Mouse (Mus musculus): ENCODE data around the gene Gcgr. TPM values are rescaled to one million over a fixed set of nuclear protein-coding genes. Genes with fewer than 3 reads are reported as not detected.

Gene Gcgr
- total and polyA plus RNA-seq, 3 experiments: 0.09 to 0.20 (median 0.13) TPM

- dilution Hi-C loops (cut with MboI; ENCODE audit: extremely low pct_ligation_motif_present, extremely low pct_unique_long_range_greater_than_20kb, low sequenced_read_pairs) (no loop called here), in situ Hi-C loops (cut with MboI; ENCODE audit: low pct_ligation_motif_present, low pct_unique_long_range_greater_than_20kb, low sequenced_read_pairs) (no loop called here)
- Histone ChIP-seq H3K4me2 (ENCODE audit: insufficient read depth, low read depth, poor library complexity, severe bottlenecking) (no peak overlapping the region), H3K27me3 (replicated peaks) (peaks cover 27% of the 10 kb centered on the region), H3K79me2 (replicated peaks; ENCODE audit: control insufficient read depth, extremely low read depth, insufficient read depth, poor library complexity, severe bottlenecking) (no peaks in the 10 kb centered on the region), H3K4me1 (ENCODE audit: control insufficient read depth in 1 of 2, insufficient read depth in 2 of 2) (peaks cover 0 to 14% of the 10 kb centered on the region in 2 experiments; a peak in 2 of 4 replicates), H3K4me3 (replicated peaks in 1 of 3; ENCODE audit: low read depth in 2 of 3, low read length in 2 of 3, poor library complexity in 1 of 3) (no peak overlapping the region), H3K9me3 (replicated peaks; ENCODE audit: low read length) (peaks cover 13% of the 10 kb centered on the region), H3K36me3 (replicated peaks in 1 of 2; ENCODE audit: control insufficient read depth in 1 of 2, insufficient read depth in 1 of 2, low read length in 1 of 2) (no peaks in the 10 kb centered on the region), H3K9ac (ENCODE audit: insufficient read depth, low read depth) (no peak overlapping the region), H3K27ac (ENCODE audit: insufficient read depth, low read depth) (no peak overlapping the region)
- DNase-seq (ENCODE audit: extremely low read depth): no peak
- no peak for TF ChIP-seq JUND (conservative IDR thresholded peaks at IDR 0.05; ENCODE audit: low read depth, low read length)
- no peak for TF ChIP-seq HCFC1 (IDR thresholded peaks at IDR 0.05; ENCODE audit: low read depth, low read length)
- TF ChIP-seq JUN (IDR thresholded peaks at IDR 0.05; ENCODE audit: insufficient read depth, low read depth, low read length): no peak
- TF ChIP-seq RAD21 (IDR thresholded peaks at IDR 0.05; ENCODE audit: low read depth, low read length): no peak
Measured at GRCm38 (mm10) chr11:120528903-120529302, 1.6 kb upstream of the Gcgr start.

GRCm38 (mm10) chr11:120531646-120532045 lies 1.1 kb downstream of the Gcgr start:
- Histone ChIP-seq H3K36me3 (replicated peaks in 1 of 2; ENCODE audit: control insufficient read depth in 1 of 2, insufficient read depth in 1 of 2, low read length in 1 of 2) (no peaks in the 10 kb centered on the region), H3K4me2 (ENCODE audit: insufficient read depth, low read depth, poor library complexity, severe bottlenecking) (no peak overlapping the region), H3K4me1 (ENCODE audit: control insufficient read depth in 1 of 2, insufficient read depth in 2 of 2) (peaks cover 10 to 28% of the 10 kb centered on the region in 2 experiments), H3K27me3 (replicated peaks) (peaks cover 40% of the 10 kb centered on the region), H3K4me3 (replicated peaks in 1 of 3; ENCODE audit: low read depth in 2 of 3, low read length in 2 of 3, poor library complexity in 1 of 3) (no peak overlapping the region), H3K9ac (ENCODE audit: insufficient read depth, low read depth) (no peak overlapping the region), H3K79me2 (replicated peaks; ENCODE audit: control insufficient read depth, extremely low read depth, insufficient read depth, poor library complexity, severe bottlenecking) (no peaks in the 10 kb centered on the region), H3K9me3 (replicated peaks; ENCODE audit: low read length) (peaks cover 9% of the 10 kb centered on the region), H3K27ac (ENCODE audit: insufficient read depth, low read depth) (no peak overlapping the region)
- no peak for DNase-seq (ENCODE audit: extremely low read depth)
- dilution Hi-C loops (cut with MboI; ENCODE audit: extremely low pct_ligation_motif_present, extremely low pct_unique_long_range_greater_than_20kb, low sequenced_read_pairs) (no loop called here), in situ Hi-C loops (cut with MboI; ENCODE audit: low pct_ligation_motif_present, low pct_unique_long_range_greater_than_20kb, low sequenced_read_pairs) (no loop called here)
- TF ChIP-seq KAT2A (IDR thresholded peaks at IDR 0.05; ENCODE audit: insufficient replicate concordance, low read length): no peak

- TF ChIP-seq ZMIZ1 (IDR thresholded peaks at IDR 0.05; ENCODE audit: low read depth, low read length): no peak
- TF ChIP-seq MEF2A (IDR thresholded peaks at IDR 0.05; ENCODE audit: borderline replicate concordance, low read depth, low read length): no peak
- no peak for TF ChIP-seq KAT2A (IDR thresholded peaks at IDR 0.05; ENCODE audit: insufficient replicate concordance, low read length)
- no peak for TF ChIP-seq CHD2 (IDR thresholded peaks at IDR 0.05; ENCODE audit: low read length)
- no peak for TF ChIP-seq CHD1 (IDR thresholded peaks at IDR 0.05; ENCODE audit: low read depth, low read length)
- TF ChIP-seq NELFE (IDR thresholded peaks at IDR 0.05; ENCODE audit: low read depth, low read length): no peak
- TF ChIP-seq E2F4 (IDR thresholded peaks at IDR 0.05; ENCODE audit: insufficient replicate concordance, low read depth, low read length): no peak
- TF ChIP-seq ZC3H11A (IDR thresholded peaks at IDR 0.05; ENCODE audit: low read depth, low read length): no peak
- TF ChIP-seq NRF1 (IDR thresholded peaks at IDR 0.05; ENCODE audit: low read depth, low read length): no peak
- no peak for TF ChIP-seq SMC3 (IDR thresholded peaks at IDR 0.05; ENCODE audit: low read depth, low read length)
- no peak for TF ChIP-seq PAX5 (IDR thresholded peaks at IDR 0.05; ENCODE audit: low read length)
- no peak for TF ChIP-seq CTCF (conservative IDR thresholded peaks at IDR 0.05 in 1 of 2, IDR thresholded peaks at IDR 0.05 in 1 of 2; ENCODE audit: low read depth in 2 of 2, low read length in 2 of 2)
- no peak for TF ChIP-seq MAX (IDR thresholded peaks at IDR 0.05; ENCODE audit: low read length)
- no peak for TF ChIP-seq JUN (IDR thresholded peaks at IDR 0.05; ENCODE audit: insufficient read depth, low read depth, low read length)
- no peak for TF ChIP-seq POLR2AphosphoS2 (IDR thresholded peaks at IDR 0.05; ENCODE audit: low read depth, low read length)
- Histone ChIP-seq H3K36me3 (replicated peaks in 1 of 2; ENCODE audit: control insufficient read depth in 1 of 2, insufficient read depth in 1 of 2, low read length in 1 of 2) (no peaks in the 10 kb centered on the region), H3K27me3 (replicated peaks) (peaks cover 40% of the 10 kb centered on the region), H3K4me2 (ENCODE audit: insufficient read depth, low read depth, poor library complexity, severe bottlenecking) (no peak overlapping the region), H3K9me3 (replicated peaks; ENCODE audit: low read length) (peaks cover 9% of the 10 kb centered on the region), H3K9ac (ENCODE audit: insufficient read depth, low read depth) (no peak overlapping the region), H3K79me2 (replicated peaks; ENCODE audit: control insufficient read depth, extremely low read depth, insufficient read depth, poor library complexity, severe bottlenecking) (no peaks in the 10 kb centered on the region), H3K4me1 (ENCODE audit: control insufficient read depth in 1 of 2, insufficient read depth in 2 of 2) (peaks cover 16 to 30% of the 10 kb centered on the region in 2 experiments), H3K27ac (ENCODE audit: insufficient read depth, low read depth) (no peak overlapping the region), H3K4me3 (replicated peaks in 1 of 3; ENCODE audit: low read depth in 2 of 3, low read length in 2 of 3, poor library complexity in 1 of 3) (no peak overlapping the region)
- no peak for DNase-seq (ENCODE audit: extremely low read depth)
- in situ Hi-C loops (cut with MboI; ENCODE audit: low pct_ligation_motif_present, low pct_unique_long_range_greater_than_20kb, low sequenced_read_pairs): no loop called here
- dilution Hi-C loops (cut with MboI; ENCODE audit: extremely low pct_ligation_motif_present, extremely low pct_unique_long_range_greater_than_20kb, low sequenced_read_pairs): no loop called here
Measured at GRCm38 (mm10) chr11:120534093-120534492, 3.6 kb downstream of the Gcgr start.
